Mouse (Mus musculus): ENCODE data around the gene Gm47841.

DNA sequence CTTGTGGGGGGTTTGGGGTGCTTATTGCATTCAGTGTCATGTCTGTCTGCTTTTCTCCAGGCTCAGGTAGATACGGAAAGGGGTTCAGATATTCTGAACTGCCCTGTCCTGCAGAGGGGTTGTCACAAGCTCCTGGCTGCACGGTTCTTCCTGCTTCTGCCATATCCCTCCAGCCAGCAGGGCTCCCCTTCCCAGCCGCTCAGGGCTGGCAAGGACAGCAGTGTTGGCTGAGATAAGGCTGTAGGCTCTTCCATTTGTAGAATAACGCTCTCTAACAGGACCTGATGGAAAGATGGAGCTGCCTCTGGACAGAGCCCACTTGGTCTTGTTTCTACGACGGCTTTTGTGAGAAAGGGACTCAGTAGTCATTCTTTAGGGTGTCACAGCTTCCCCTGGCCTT, 5.2 kb downstream of the Gm47841 start:
- TF ChIP-seq CTCF (IDR thresholded peaks at IDR 0.05; ENCODE audit: low read depth), result no peak
- no peak for TF ChIP-seq EP300 (optimal IDR thresholded peaks at IDR 0.05)

All from stomach, postnatal 0 days (tissue).